Mouse (Mus musculus): ENCODE results near the gene Aars2.

- TF ChIP-seq POLR2A (IDR thresholded peaks at IDR 0.05; ENCODE audit: borderline replicate concordance, extremely low read depth, low read depth, low read length) = no peak
- no peak for TF ChIP-seq CTCF (IDR thresholded peaks at IDR 0.05; ENCODE audit: insufficient read depth, low read length)
Measured at GRCm38 (mm10) chr17:45502324-45502723, 4.3 kb upstream of the Aars2 start.
